In the genomic region with DNA sequence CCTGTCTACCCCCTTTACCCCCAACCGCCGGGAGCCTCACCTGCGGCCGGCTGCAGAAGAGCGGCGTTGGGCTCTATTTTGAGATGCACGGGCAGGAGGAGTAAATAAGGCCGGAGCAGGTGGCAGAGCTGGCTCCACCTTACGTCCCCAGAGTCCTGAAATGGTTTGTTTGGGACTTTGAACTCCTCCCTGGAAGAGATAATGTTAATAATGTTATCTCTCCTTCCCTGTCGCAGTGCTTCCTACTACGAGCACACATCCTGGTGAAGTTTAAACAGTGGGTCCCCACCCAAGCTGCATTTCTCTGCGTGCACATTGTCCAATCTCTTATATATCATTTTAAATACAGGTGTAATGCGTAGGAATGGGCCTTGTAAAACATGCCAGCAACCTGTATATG, we compare ENCODE assay signal across 8 mouse cellular contexts. TPM values are rescaled to one million over a fixed set of nuclear protein-coding genes. Genes with fewer than 3 reads are reported as not detected.
DNase-seq lines count a peak whose midpoint lies in the region; ATAC-seq and TF ChIP-seq lines count a peak whose summit lies in the region.

No protein-coding gene starts in this region.

- H3K4me2 ChIP-seq in heart, embryonic 15.5 days = peak overlapping the region; percentile 96

- peak overlapping the region; percentile 77 for H3K4me3 ChIP-seq in heart, embryonic 15.5 days
- H3K4me3 ChIP-seq in ES-E14 (ENCODE audit: insufficient read depth in 1 of 2, low read depth in 1 of 2, low read length in 2 of 2, poor library complexity in 1 of 2, severe bottlenecking in 1 of 2) (peak overlapping the region; percentile 80 to 81), macrophage (ENCODE audit: inconsistent target) (peak overlapping the region; percentile 16)
- H3K4me3 ChIP-seq in hindbrain, embryonic 10.5 days = peak overlapping the region; percentile 85

- H3K27me3 ChIP-seq in heart, embryonic 15.5 days = no peaks in the 10 kb centered on the region
- peaks cover 23% of the 10 kb centered on the region for H3K27me3 ChIP-seq in hindbrain, embryonic 10.5 days (ENCODE audit: insufficient read depth, poor library complexity, severe bottlenecking)

- H3K27ac ChIP-seq in heart, embryonic 15.5 days = peak overlapping the region; percentile 85
- peak overlapping the region; percentile 14; the same call in 1 of the 2 replicates for H3K27ac ChIP-seq in ES-E14 (ENCODE audit: insufficient read depth, low read depth, low read length, poor library complexity, severe bottlenecking)
- peak overlapping the region; percentile 93 for H3K27ac ChIP-seq in hindbrain, embryonic 10.5 days
- no peak overlapping the region for H3K27ac ChIP-seq in macrophage

- DNase-seq in heart, postnatal 25 days (ENCODE audit: low spot score) = no peak
- DNase-seq in ES-E14 (ENCODE audit: low read depth, low spot score) = no peak
- no peak for DNase-seq in hindbrain, embryonic 10.5 days (ENCODE audit: low spot score)
- no peak for DNase-seq in natural killer cell, adult 2 months (ENCODE audit: low spot score in 2 of 2)
- no peak for DNase-seq in cerebellum, adult 11-12 months

- H3K36me3 ChIP-seq in heart, embryonic 15.5 days = no peaks in the 10 kb centered on the region
- H3K36me3 ChIP-seq in ES-E14 (ENCODE audit: control insufficient read depth, insufficient read depth, low read length, poor library complexity, severe bottlenecking) (no peaks in the 10 kb centered on the region; the same call in 1 of the 2 replicates), macrophage (ENCODE audit: inconsistent target) (no peaks in the 10 kb centered on the region)
- H3K36me3 ChIP-seq in hindbrain, embryonic 10.5 days = no peaks in the 10 kb centered on the region

- WGBS in heart, embryonic 15.5 days = 10% methylated on average over 13 of the region's 13 CpGs
- 15% methylated on average over 13 of the region's 13 CpGs for WGBS in hindbrain, embryonic 10.5 days
- WGBS in macrophage (ENCODE audit: missing documents) = 25% methylated on average over 13 of the region's 13 CpGs

- no peaks in the 10 kb centered on the region for H3K9me3 ChIP-seq in heart, embryonic 15.5 days (replicated peaks)
- no peaks in the 10 kb centered on the region for H3K9me3 ChIP-seq in ES-E14 (ENCODE audit: control insufficient read depth, insufficient read depth, low read depth, low read length)
- H3K9me3 ChIP-seq in hindbrain, embryonic 10.5 days = no peaks in the 10 kb centered on the region

- H3K79me2 ChIP-seq in macrophage (ENCODE audit: inconsistent target) = peaks cover 28% of the 10 kb centered on the region

- ATAC-seq in heart, embryonic 15.5 days (replicated peaks; ENCODE audit: insufficient number of reproducible peaks, insufficient read depth, low FRiP score, low read depth) = no peak; the same call in 1 of the 2 replicates
- no peak for ATAC-seq in inflammation-experienced regulatory T-cells, adult 6 months

- peaks cover 32% of the 10 kb centered on the region for H3K4me1 ChIP-seq in heart, embryonic 15.5 days (replicated peaks)
- peaks cover 1 to 5% of the 10 kb centered on the region in 2 experiments; a peak in 3 of 4 replicates for H3K4me1 ChIP-seq in ES-E14 (ENCODE audit: control insufficient read depth in 2 of 2, insufficient read depth in 2 of 2, low read length in 2 of 2, poor library complexity in 1 of 2)
- peaks cover 37% of the 10 kb centered on the region for H3K4me1 ChIP-seq in hindbrain, embryonic 10.5 days (replicated peaks)

- in situ Hi-C loops in ES-E14 (cut with MboI; ENCODE audit: low sequenced_read_pairs in 2 of 2, unreplicated experiment in 2 of 2) = loop anchor here (5.0 to 25.0 kb wide), 3 partner anchors 297 to 388 kb away; no protein-coding TSS in a partner anchor

- intact Hi-C loops in heart, postnatal 25 days (cut with DNase I) = no loop called here

- H3K9ac ChIP-seq in heart, embryonic 15.5 days = peak overlapping the region; percentile 75
- H3K9ac ChIP-seq in ES-E14 (ENCODE audit: insufficient read depth, low read depth, low read length, poor library complexity, severe bottlenecking) = peak overlapping the region; percentile 84

TF ChIP-seq in ES-E14, 5 proteins besides CTCF, POLR2A, EP300 and RAD21:
- no peak for TF ChIP-seq MAFK (IDR thresholded peaks at IDR 0.05; ENCODE audit: insufficient read depth, low read depth, low read length)
- no peak for TF ChIP-seq ZC3H11A (IDR thresholded peaks at IDR 0.05; ENCODE audit: borderline replicate concordance, low read depth, low read length)
- TF ChIP-seq HCFC1 (IDR thresholded peaks at IDR 0.05; ENCODE audit: borderline replicate concordance, insufficient read depth, low read length) = no peak
- no peak for TF ChIP-seq ZNF384 (IDR thresholded peaks at IDR 0.05; ENCODE audit: low read depth, low read length)
- no peak for TF ChIP-seq CHD2 (IDR thresholded peaks at IDR 0.05; ENCODE audit: low read depth, low read length)

RNA-seq across cellular contexts. Expression of gene Sipa1l2, which starts 0.8 kb away (rescaled TPM):
- 20.6 and 24.5 TPM in 2 replicates for polyA plus RNA-seq in heart, embryonic 15.5 days (2015; fragmentation: Nextera tagmentation; extraction: Ambion mirVana)
- 10 to 100 TPM; 43.7 to 44.8 TPM for total RNA-seq in heart, postnatal 25 days (2021)
- 16.6 and 19.0 TPM in 2 replicates for total RNA-seq in ES-E14 (2012; rRNA removed)
- polyA plus RNA-seq in hindbrain, embryonic 10.5 days (2016; fragmentation: Nextera tagmentation; extraction: Ambion mirVana) = 13.9 and 20.1 TPM in 2 replicates
- total RNA-seq in macrophage (2018; cell fraction: chromatin; rRNA removed) = 100 to 1,000 TPM in 6 of 26 experiments, 10 to 100 TPM in 20; 35.9 to 288 (median 61.1) TPM
- 10 to 100 TPM in 16 of 26 experiments, 1 to 10 TPM in 10; 7.6 to 27.7 (median 12.0) TPM for total RNA-seq in macrophage (2018; cell fraction: cytosol; rRNA removed)
- total RNA-seq in macrophage (2018; cell fraction: nucleus; rRNA removed) = 100 to 1,000 TPM in 1 of 26 experiments, 10 to 100 TPM in 25; 16.0 to 103 (median 36.0) TPM
- polyA plus RNA-seq in macrophage (2018) = 7.2 to 21.6 TPM (median 7.7 TPM) in 3 replicates
- 1 to 10 TPM in 2 of 3 experiments, under 1 TPM in 1; 0.39 to 2.2 (median 2.0) TPM for polyA plus RNA-seq in inflammation-experienced regulatory T-cells, adult 6 months (2017; shearing (Covaris generic))

Comparison
In these comparisons a context has a peak if more than half of its experiments do, and no peak if none do; other contexts are left out.
1. H3K4me3 ChIP-seq: peak in every context shown above with its lines; median percentile 85 in hindbrain, embryonic 10.5 days; 80 in ES-E14; 77 in heart, embryonic 15.5 days; 16 in macrophage.